In genomic region chr14:74618858-74619257, GRCm38 (mm10) we compare ENCODE assay signal across 8 mouse cellular contexts. TPM values are rescaled to one million over a fixed set of nuclear protein-coding genes. Genes with fewer than 3 reads are reported as not detected.
DNase-seq lines count a peak whose midpoint lies in the region; ATAC-seq and TF ChIP-seq lines count a peak whose summit lies in the region.

No protein-coding gene starts in this region.

- H3K4me2 ChIP-seq in heart, embryonic 12.5 days = no peak overlapping the region
- no peak overlapping the region for H3K4me2 ChIP-seq in midbrain, embryonic 13.5 days (replicated peaks)

- H3K27ac ChIP-seq in heart, embryonic 12.5 days (ENCODE audit: poor library complexity, severe bottlenecking) = no peak overlapping the region
- H3K27ac ChIP-seq in thymus, adult 2 months (ENCODE audit: control insufficient read depth, insufficient read depth, low read length) = no peak overlapping the region
- no peak overlapping the region for H3K27ac ChIP-seq in midbrain, embryonic 13.5 days

- no peak overlapping the region for H3K4me3 ChIP-seq in heart, embryonic 12.5 days
- no peak overlapping the region for H3K4me3 ChIP-seq in thymus, adult 2 months (ENCODE audit: control insufficient read depth, insufficient read depth, low read length)
- H3K4me3 ChIP-seq in midbrain, embryonic 13.5 days (replicated peaks) = no peak overlapping the region

- H3K36me3 ChIP-seq in heart, embryonic 12.5 days = no peaks in the 10 kb centered on the region
- H3K36me3 ChIP-seq in thymus, adult 2 months (ENCODE audit: control insufficient read depth, insufficient read depth, low read length) = no peaks in the 10 kb centered on the region
- H3K36me3 ChIP-seq in midbrain, embryonic 13.5 days = no peaks in the 10 kb centered on the region

- H3K9me3 ChIP-seq in heart, embryonic 12.5 days (replicated peaks) = 0 out of 2 replicates have a peak, but pooled peaks cover 4% of the 10 kb centered on the region
- H3K9me3 ChIP-seq in midbrain, embryonic 13.5 days = no peaks in the 10 kb centered on the region

- no peak for TF ChIP-seq CTCF in thymus, adult 2 months (IDR thresholded peaks at IDR 0.05; ENCODE audit: borderline replicate concordance, control insufficient read depth, extremely low read depth, insufficient read depth, low read length, poor library complexity)

- H3K27me3 ChIP-seq in heart, embryonic 12.5 days (replicated peaks) = no peaks in the 10 kb centered on the region
- no peaks in the 10 kb centered on the region for H3K27me3 ChIP-seq in thymus, adult 2 months (ENCODE audit: control insufficient read depth, insufficient read depth, low read length)
- H3K27me3 ChIP-seq in midbrain, embryonic 13.5 days = no peaks in the 10 kb centered on the region

- 62% methylated on average over 4 of the region's 4 CpGs for WGBS in heart, embryonic 12.5 days
- 63% methylated on average over 4 of the region's 4 CpGs for WGBS in thymus, adult 2 months
- WGBS in midbrain, embryonic 13.5 days = 65% methylated on average over 4 of the region's 4 CpGs

- DNase-seq in heart, postnatal 4 days = peak; percentile 27
- peak; percentile 15 for DNase-seq in thymus, adult 2 months
- no peak for DNase-seq in thymus, adult 18-20 months
- peak; percentile 29 for DNase-seq in induced T-regulatory cell, adult 2 months (ENCODE audit: low read depth)
- DNase-seq in thymus, postnatal 4 days = peak; percentile 50
- DNase-seq in right cerebral cortex, postnatal 4 days = no peak

- no peak overlapping the region for H3K9ac ChIP-seq in heart, embryonic 12.5 days
- H3K9ac ChIP-seq in midbrain, embryonic 13.5 days (replicated peaks) = no peak overlapping the region

- no peak for TF ChIP-seq POLR2A in thymus, adult 2 months (IDR thresholded peaks at IDR 0.05; ENCODE audit: control insufficient read depth, extremely low read depth, insufficient read depth, low read length, poor library complexity)

- ATAC-seq in heart, embryonic 12.5 days (ENCODE audit: insufficient number of reproducible peaks, low FRiP score) = no peak
- no peak for ATAC-seq in midbrain, embryonic 13.5 days

- no peaks in the 10 kb centered on the region for H3K4me1 ChIP-seq in heart, embryonic 12.5 days (replicated peaks)
- no peaks in the 10 kb centered on the region for H3K4me1 ChIP-seq in thymus, adult 2 months (replicated peaks; ENCODE audit: control insufficient read depth, insufficient read depth, low read length)
- H3K4me1 ChIP-seq in midbrain, embryonic 13.5 days (replicated peaks) = no peaks in the 10 kb centered on the region

RNA-seq across cellular contexts. Expression of gene Htr2a, which starts 21.8 kb away (rescaled TPM):
- total RNA-seq in heart, postnatal 4 days (2021) = 1 to 10 TPM; 1.0 to 1.4 TPM
- 1.4 TPM in 2 replicates for polyA plus RNA-seq in heart, embryonic 12.5 days (2016; fragmentation: Nextera tagmentation; extraction: Ambion mirVana)
- polyA plus RNA-seq in thymus, adult 2 months (2012; rRNA removed) = 0.05 and 0.06 TPM in 2 replicates
- 1.2 and 1.3 TPM in 2 replicates for polyA plus RNA-seq in midbrain, embryonic 13.5 days (2015; fragmentation: Nextera tagmentation; extraction: Ambion mirVana)

Comparison
In these comparisons a context has a peak if more than half of its experiments do, and no peak if none do; other contexts are left out.
1. DNase-seq: peak in heart, postnatal 4 days (single experiment), thymus, adult 2 months (single experiment), induced T-regulatory cell, adult 2 months (single experiment) and thymus, postnatal 4 days (single experiment); none in thymus, adult 18-20 months (0 of 2) and right cerebral cortex, postnatal 4 days (single experiment).